Mouse (Mus musculus): ENCODE data around the gene Hspa4l. TPM values are rescaled to one million over a fixed set of nuclear protein-coding genes. Genes with fewer than 3 reads are reported as not detected.
"Not testable (repeated sequence)": the region's sequence is repeated elsewhere in the genome, so short reads cannot be mapped to it uniquely, and the experiment has no call there.

Gene Hspa4l
- total RNA-seq, 2 experiments from 2014 or later, result 123 to 124 TPM

DNA sequence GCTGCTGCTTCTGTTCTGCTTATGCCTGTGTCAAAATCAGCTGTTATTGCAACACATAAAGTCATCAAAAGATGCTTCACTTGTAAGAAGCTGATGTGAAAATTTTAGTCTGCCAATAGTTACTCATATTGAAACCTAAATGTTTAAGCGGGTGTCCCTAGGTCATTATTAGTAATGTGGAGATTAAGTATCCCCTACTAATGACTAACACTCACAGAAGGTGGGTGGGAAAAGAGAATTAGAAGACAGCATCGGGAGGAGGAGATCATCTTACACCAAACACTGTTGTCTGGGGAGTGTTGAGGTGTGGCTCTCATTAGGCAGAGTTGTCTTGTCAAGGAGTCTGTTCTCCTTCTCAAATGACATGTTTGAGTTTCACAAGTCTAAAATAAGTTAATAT lies 62.6 kb downstream of the Hspa4l start:
- intact Hi-C loops (cut with DNase I), result no loop called here
- DNase-seq (ENCODE audit: low spot score in 2 of 2), result no peak

- DNase-seq (ENCODE audit: low spot score in 2 of 2), result no peak
- intact Hi-C loops (cut with DNase I), result no loop called here
Measured at GRCm38 (mm10) chr3:40808686-40809085, 64.4 kb downstream of the Hspa4l start.

DNA sequence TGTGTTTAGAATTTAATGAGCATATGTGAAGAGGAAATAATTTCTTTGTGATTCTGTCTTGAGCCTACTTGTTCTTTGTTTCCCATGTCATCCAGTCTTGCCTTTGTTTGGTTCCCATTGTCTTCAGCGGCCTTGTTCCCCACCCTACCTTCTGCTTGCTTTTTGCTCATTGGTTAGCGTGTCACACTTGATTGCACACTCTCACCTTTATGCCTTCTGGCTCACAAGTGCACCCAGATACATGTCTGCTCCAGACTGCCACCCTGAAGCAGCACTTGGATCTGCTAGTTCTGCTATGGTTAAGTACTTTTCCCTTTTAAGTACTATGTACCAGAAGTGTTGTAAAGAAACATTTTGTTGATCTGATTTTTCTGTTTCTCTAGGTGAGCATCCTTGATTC lies 65.6 kb downstream of the Hspa4l start:
- intact Hi-C loops (cut with DNase I), result no loop called here
- DNase-seq (ENCODE audit: low spot score in 2 of 2), result no peak

- intact Hi-C loops (cut with DNase I), result no loop called here
- no peak for DNase-seq (ENCODE audit: low spot score in 2 of 2)
Measured at GRCm38 (mm10) chr3:40813275-40813674, 69.0 kb downstream of the Hspa4l start.

- intact Hi-C loops (cut with DNase I), result loop anchor here (10.0 kb wide), 1 partner anchor 49 kb away; no protein-coding TSS in a partner anchor
- not testable (repeated sequence) for DNase-seq (ENCODE audit: low spot score in 2 of 2)
Measured at GRCm38 (mm10) chr3:40845521-40845920, 101.2 kb downstream of the Hspa4l start.

Other genes starting within 250 kb of the Hspa4l start
- gene Intu, start 213.2 kb upstream of the Hspa4l start, total RNA-seq (2021), result 1 to 10 TPM; 4.9 to 5.6 TPM
- not detected for gene Slc25a31, start 35.6 kb upstream of the Hspa4l start, total RNA-seq (2021)
- gene Plk4, start 55.5 kb downstream of the Hspa4l start, total RNA-seq (2021), result 1 to 10 TPM; 3.1 to 4.5 TPM
- 10 to 100 TPM; 18.3 to 19.5 TPM for gene Mfsd8, start 102.4 kb downstream of the Hspa4l start, total RNA-seq (2021)
- gene Abhd18, start 102.5 kb downstream of the Hspa4l start, total RNA-seq (2021), result 10 to 100 TPM; 11.3 to 14.8 TPM
- under 1 TPM in 1 of 2 experiments, not detected in 1; 0.15 TPM for gene 1700034I23Rik, start 158.0 kb downstream of the Hspa4l start, total RNA-seq (2021)
- gene Larp1b, start 205.3 kb downstream of the Hspa4l start, total RNA-seq (2021), result 10 to 100 TPM; 21.6 to 21.9 TPM